Mouse (Mus musculus): ENCODE measurements at regions not wholly inside any gene's neighbourhood (a gene's known extent, or its start where the extent isn't known, plus 50 kb on each side); places are given as distances from the start of the nearest gene placed in this dataset.

DNA sequence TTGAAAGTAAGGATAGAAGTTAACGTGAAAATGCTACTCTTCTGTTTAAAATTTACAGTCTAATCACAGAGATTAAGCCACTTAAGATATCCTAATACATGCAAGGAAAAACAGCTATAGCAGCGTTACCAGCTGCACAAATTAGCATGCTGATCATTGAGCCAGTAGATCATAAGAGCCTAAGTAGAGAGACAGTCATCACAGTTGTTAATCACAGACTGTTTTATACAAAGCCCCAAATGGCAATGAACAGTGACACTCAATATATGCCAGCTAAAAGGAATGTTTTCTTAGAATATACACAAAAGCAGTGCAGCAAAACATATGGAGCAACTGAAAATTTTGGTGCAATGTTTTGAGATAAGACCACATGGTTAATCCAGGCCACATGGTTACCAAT lies 64.7 kb upstream of the Ppp1r3a start:
- Histone ChIP-seq H3K27me3 (ENCODE audit: insufficient read depth, low read length) (no peaks in the 10 kb centered on the region), H3K4me3 (replicated peaks; ENCODE audit: low read length) (no peak overlapping the region), H3K4me1 (replicated peaks; ENCODE audit: low read depth, low read length) (no peaks in the 10 kb centered on the region), H3K9me3 (ENCODE audit: low read length) (no peaks in the 10 kb centered on the region), H3K36me3 (ENCODE audit: insufficient read depth, low read length) (no peaks in the 10 kb centered on the region)
- TF ChIP-seq POU5F1 (IDR thresholded peaks at IDR 0.05; ENCODE audit: borderline replicate concordance, low read length) (no peak), CTCF (conservative IDR thresholded peaks at IDR 0.05; ENCODE audit: low read length) (no peak), NANOG (IDR thresholded peaks at IDR 0.05; ENCODE audit: borderline replicate concordance, low read length) (no peak)

DNA sequence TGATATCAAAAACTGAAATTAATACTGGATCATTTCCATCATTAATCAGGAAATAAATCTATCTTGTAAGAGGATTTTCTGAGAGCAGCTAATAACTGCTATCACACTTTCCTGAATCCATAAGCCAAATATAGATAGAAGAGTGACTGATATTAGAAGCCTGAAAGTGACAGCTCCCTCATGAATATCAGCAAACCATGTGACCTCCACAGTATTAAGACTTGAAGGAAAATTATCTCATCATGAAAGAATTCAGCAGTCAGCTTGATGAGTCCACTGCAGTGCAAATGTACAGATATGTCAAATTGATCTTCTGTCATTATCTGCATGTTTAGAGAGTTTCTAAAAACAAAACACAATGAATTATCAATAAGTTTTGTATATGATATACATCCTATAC lies 69.7 kb upstream of the Ppp1r3a start:
- Histone ChIP-seq H3K9me3 (ENCODE audit: low read length) (no peaks in the 10 kb centered on the region), H3K36me3 (ENCODE audit: insufficient read depth, low read length) (no peaks in the 10 kb centered on the region), H3K4me3 (replicated peaks; ENCODE audit: low read length) (no peak overlapping the region), H3K27me3 (ENCODE audit: insufficient read depth, low read length) (no peaks in the 10 kb centered on the region), H3K4me1 (replicated peaks; ENCODE audit: low read depth, low read length) (no peaks in the 10 kb centered on the region)
- no peak for TF ChIP-seq POU5F1 (IDR thresholded peaks at IDR 0.05; ENCODE audit: borderline replicate concordance, low read length)
- no peak for TF ChIP-seq CTCF (conservative IDR thresholded peaks at IDR 0.05; ENCODE audit: low read length)
- TF ChIP-seq NANOG (IDR thresholded peaks at IDR 0.05; ENCODE audit: borderline replicate concordance, low read length) = no peak

DNA sequence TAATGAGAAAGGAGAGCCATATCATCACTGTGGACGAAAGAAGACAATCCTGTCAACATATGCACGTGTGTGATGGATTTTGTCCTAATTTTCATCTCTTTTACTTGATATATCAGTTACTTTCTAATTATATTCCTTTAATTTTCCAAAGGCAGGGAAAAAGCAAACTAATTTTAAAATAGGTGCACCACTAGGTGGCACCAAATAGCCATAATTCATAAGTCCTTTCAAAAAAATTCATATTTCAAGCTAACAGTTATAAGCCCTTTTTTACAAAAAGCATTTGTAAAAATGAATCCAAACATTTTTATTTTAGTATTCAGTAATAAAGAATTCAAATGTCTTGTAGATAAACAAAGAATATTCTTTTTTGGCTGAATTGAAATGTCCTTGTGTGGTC lies 62.2 kb upstream of the Foxp2 start:
- no peaks in the 10 kb centered on the region for H3K27me3 ChIP-seq (ENCODE audit: insufficient read depth, low read length)
- H3K9me3 ChIP-seq (ENCODE audit: low read length) = peaks cover 5% of the 10 kb centered on the region
- H3K4me1 ChIP-seq (replicated peaks; ENCODE audit: low read depth, low read length) = no peaks in the 10 kb centered on the region
- TF ChIP-seq POU5F1 (IDR thresholded peaks at IDR 0.05; ENCODE audit: borderline replicate concordance, low read length) (no peak), CTCF (conservative IDR thresholded peaks at IDR 0.05; ENCODE audit: low read length) (peak; percentile 47), NANOG (IDR thresholded peaks at IDR 0.05; ENCODE audit: borderline replicate concordance, low read length) (no peak)
- no peaks in the 10 kb centered on the region for H3K36me3 ChIP-seq (ENCODE audit: insufficient read depth, low read length)
- no peak overlapping the region for H3K4me3 ChIP-seq (replicated peaks; ENCODE audit: low read length)

Data from E14TG2a.4 (cell line).